Mouse (Mus musculus) frontal cortex, postnatal 25 days (tissue): ENCODE results near the gene Junb.

Experiments
- DNase-seq, 2 experiments: peaks; one replicate each; pipeline ENCODE4 v3.0.0; 2022; ENCODE audit warnings: low spot score in 2 of 2

Junb gene

DNA sequence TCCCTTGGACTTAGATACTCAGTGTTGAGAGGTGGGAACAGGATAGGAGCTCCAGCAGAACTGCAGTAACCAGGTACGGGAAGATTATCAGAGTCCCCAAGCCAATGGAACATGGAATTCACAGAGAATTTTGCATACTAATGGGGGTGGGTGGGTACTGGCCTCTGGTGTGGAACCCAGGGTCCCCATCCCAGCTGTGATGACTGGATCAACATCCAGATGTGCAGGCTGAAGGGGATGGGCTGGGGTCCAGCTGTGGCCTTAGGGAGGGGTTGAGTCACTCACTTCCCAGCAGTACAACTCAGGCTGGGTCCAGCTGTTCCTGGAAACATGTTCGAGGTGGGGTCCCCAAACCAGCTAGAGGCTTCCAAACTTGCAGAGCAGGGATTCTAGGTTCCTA, 9.4 kb upstream of the Junb start:
- no peak for DNase-seq

DNA sequence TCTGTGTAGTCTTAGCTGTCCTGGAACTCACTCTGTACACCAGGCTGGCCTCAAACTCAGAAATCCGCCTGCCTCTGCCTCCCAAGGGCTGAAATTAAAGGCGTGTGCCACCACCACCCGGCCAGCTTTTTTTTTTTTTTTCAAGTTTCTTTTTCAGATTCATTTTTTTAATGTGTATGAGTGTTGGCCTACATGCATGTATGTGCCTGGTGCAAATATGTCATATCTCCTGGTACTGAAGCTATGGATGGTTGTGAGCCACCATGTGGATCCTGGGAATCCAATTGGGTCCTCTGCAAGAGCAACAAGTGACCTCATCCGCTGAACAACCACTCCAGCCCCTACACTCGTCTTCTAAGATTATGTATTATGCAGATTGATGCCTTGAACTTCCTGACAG, 8.9 kb upstream of the Junb start:
- no peak for DNase-seq

GRCm38 (mm10) chr8:84986379-84986945, 7.9 kb upstream of the Junb start:
- no peak for DNase-seq

DNA sequence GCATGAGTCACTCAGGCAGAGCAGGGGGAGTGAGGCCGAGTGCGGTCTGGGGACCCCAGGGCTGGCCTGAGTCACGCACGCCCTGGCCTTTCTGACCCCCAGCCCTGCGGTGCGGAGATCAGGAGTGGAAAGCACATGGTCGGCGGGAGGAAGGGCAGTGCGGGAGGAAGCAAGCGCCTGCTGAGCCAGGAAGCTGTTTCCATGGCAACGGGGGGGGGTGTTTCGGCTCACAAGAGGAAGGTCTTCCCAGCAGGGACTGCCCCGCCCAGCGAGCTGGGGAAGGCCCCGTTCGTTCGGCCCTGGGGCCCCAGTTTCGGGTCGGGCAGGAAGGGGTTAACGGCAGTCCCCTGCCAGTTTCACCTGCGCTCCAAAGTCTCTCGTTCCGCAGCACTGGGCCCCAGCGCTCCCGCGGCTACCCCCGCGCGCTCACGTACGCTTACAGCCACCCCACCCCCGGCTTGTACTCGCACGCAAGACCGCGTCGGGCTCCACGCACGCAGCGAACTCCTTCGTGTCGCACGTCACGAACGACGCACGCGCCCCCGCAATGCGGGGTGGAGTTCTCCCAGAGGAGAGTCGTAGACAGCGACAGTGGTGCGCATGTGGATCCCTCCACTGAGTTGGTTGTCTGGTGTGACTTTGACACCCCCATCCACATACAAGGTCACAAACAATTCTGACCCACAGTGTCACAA, 7.3 kb upstream of the Junb start:
- DNase-seq, result peak; percentile 82 to 85

- no peak for DNase-seq
Measured at GRCm38 (mm10) chr8:84985049-84985683, 6.6 kb upstream of the Junb start.

- no peak for DNase-seq
Measured at GRCm38 (mm10) chr8:84984294-84985048, 6.0 kb upstream of the Junb start.

- DNase-seq, result no peak
Measured at GRCm38 (mm10) chr8:84982499-84983011, 4.0 kb upstream of the Junb start.

DNA sequence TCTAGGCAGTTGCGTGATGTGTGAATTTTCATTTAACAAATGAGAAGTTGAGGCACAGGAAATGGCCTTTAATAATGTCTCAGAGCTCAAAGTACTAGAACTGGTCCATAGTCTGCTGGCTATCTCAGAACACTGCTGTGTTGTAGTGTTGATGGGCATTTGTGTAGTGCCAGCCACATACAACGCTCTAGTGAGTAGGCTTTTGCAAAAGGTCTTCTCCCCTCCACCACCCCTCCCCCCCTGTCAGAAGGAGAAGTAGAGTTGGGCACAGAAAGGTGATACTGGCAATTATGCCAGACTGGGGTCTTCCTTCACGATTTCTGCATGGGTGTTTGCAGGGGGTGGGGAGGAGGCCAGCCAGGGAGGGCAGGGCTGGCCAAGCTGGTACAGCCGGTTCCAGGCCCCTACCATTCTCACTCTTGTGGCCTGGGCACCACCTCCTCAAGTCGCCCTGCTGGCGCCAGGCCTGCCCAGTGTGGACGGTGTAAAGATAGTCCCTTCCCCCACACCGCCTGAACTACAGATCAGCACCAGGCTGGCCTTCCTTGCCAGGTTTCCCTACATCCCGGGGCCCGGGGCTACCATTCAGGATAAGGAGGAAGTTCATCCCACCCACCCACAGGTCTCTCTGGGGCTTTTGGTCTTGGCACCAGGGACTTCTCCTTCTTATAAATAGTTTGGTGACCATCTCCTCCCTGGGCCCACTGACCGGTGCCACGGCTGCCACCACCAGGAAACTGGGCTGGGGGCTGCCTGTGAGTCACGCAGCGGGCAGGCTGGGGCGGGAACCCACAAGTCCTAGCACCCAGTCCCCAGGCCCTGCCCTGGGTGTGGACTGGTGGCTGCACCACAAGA, 3.4 kb upstream of the Junb start:
- no peak for DNase-seq

- no peak for DNase-seq
Measured at GRCm38 (mm10) chr8:84980622-84981358, 2.3 kb upstream of the Junb start.

GRCm38 (mm10) chr8:84979599-84980421, 1.3 kb upstream of the Junb start:
- DNase-seq, result peak; percentile 81 to 86

GRCm38 (mm10) chr8:84977435-84978247, 877 bp downstream of the Junb start:
- peak in 1 of 2 experiments; percentile 46 for DNase-seq

DNA sequence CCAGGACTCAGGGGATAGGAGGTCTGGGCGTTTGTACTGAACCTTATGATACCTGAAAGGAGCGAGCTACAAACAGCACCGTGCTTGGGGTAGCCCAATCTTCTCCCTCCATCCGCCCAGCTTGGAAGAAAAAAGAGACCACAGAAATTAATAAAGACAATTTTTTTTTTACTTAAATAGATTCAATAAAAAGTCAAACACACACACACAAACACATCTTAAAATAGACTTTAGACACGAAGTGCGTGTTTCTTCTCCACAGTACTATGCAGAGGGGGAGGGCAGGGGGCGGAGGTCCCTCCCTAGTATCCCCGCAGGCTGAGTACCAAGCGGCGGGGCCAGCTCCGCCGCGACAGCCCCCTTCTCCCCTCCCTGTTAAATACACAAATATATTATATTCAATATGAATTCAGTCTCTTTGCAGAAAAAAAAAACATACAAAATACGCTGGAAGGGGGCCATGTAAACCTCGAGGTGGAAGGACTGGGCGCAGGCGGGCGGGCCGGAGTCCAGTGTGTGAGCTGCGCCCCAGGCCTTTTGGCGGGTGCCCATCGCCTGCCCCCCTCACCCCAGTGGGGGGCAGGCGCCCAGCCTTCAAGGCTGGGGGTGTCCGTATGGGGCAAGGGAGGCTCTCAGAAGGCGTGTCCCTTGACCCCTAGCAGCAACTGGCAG, 1.6 kb downstream of the Junb start:
- no peak for DNase-seq

GRCm38 (mm10) chr8:84976031-84976762, 2.3 kb downstream of the Junb start:
- DNase-seq, result peak; percentile 85 to 94

- no peak for DNase-seq
Measured at GRCm38 (mm10) chr8:84975434-84975833, 3.1 kb downstream of the Junb start.

GRCm38 (mm10) chr8:84974543-84975142, 3.9 kb downstream of the Junb start:
- no peak for DNase-seq

- no peak for DNase-seq
Measured at GRCm38 (mm10) chr8:84973803-84974542, 4.5 kb downstream of the Junb start.
